Mouse (Mus musculus): ENCODE results near the gene Nanog. TPM values are rescaled to one million over a fixed set of nuclear protein-coding genes. Genes with fewer than 3 reads are reported as not detected.

Gene Nanog
- polyA plus RNA-seq, 1 experiment from 2014 or later: 0.46 TPM

- 1% methylated on average over 23 of the region's 23 CpGs for whole genome bisulfite sequencing
- Histone ChIP-seq H3K4me3 (replicated peaks) (peak overlapping the region; percentile 47), H3K4me2 (peak overlapping the region; percentile 80), H3K27ac (no peak overlapping the region), H3K36me3 (no peaks in the 10 kb centered on the region), H3K4me1 (0 out of 2 replicates have a peak, but pooled peaks cover 3% of the 10 kb centered on the region), H3K9me3 (no peaks in the 10 kb centered on the region), H3K27me3 (replicated peaks) (0 out of 2 replicates have a peak, but pooled peaks cover 8% of the 10 kb centered on the region), H3K9ac (no peak overlapping the region)
- no peak; the same call in 1 of the 2 replicates for ATAC-seq (ENCODE audit: insufficient read depth, low FRiP score, low read depth)
Measured at GRCm38 (mm10) chr6:122742228-122742899, 35.1 kb downstream of the Nanog start.

DNA sequence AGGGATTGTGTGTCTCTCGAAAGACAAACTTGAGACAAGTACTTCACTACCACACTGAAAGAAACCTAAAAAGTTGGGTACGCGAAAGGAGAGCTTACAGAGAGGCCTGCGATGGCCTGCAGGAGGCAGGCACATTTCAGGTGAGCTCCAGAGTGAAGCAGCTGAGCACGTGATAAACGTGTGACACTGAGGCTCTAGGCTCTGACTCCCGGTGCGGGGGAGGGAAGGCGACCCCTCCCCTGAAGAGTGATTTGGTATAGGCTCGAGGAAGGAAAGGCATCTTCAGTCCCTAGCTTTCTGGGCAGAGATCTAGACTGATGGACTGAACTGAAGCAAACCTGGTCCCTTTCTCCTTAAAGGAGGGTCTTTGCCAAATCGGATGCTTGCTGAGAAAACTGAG, 36.1 kb downstream of the Nanog start:
- Histone ChIP-seq H3K4me2 (no peak overlapping the region), H3K9me3 (no peaks in the 10 kb centered on the region), H3K4me3 (replicated peaks) (no peak overlapping the region), H3K36me3 (no peaks in the 10 kb centered on the region), H3K27me3 (replicated peaks) (0 out of 2 replicates have a peak, but pooled peaks cover 8% of the 10 kb centered on the region), H3K4me1 (0 out of 2 replicates have a peak, but pooled peaks cover 3% of the 10 kb centered on the region), H3K9ac (no peak overlapping the region), H3K27ac (no peak overlapping the region)
- ATAC-seq (ENCODE audit: insufficient read depth, low FRiP score, low read depth): no peak
- 22% methylated on average over 11 of the region's 11 CpGs for WGBS

DNA sequence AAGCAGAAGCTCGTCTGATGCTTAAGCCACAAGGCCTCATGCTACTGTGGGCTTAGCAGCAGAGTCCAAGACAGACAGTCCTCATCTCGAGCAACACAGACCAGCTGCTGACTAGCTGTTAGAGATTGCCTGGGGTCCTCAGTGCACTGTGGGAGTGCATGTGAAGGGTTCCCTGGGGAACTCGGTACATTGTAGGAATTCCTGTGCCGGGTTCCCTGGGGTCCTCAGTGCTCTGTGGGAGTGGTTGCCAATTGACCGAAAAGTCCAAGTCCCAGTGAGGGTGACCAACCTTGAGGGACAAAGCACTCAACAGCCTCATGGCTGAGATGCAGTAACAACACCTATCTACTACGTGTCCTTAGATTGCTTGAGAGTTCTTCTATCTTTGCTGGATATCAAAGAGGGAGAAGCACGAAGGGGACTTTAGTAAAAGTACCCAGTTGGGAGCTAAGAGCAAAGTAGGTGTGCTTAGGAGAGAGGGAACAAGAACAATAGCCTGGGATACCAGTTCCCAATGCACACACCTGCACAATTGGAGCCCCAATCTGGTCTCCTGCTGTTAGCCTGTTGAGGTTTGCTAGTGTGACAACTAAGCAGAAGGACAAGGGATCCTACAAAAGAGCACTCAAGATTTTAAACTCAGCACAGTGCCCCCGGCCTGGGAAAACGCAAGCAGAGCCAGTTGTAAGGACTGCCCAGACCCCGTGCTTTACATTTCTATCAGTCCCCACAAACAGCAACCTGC, 37.4 kb downstream of the Nanog start:
- ATAC-seq (ENCODE audit: insufficient read depth, low FRiP score, low read depth): no peak
- Histone ChIP-seq H3K9ac (no peak overlapping the region), H3K27ac (no peak overlapping the region), H3K36me3 (no peaks in the 10 kb centered on the region), H3K9me3 (no peaks in the 10 kb centered on the region), H3K4me3 (replicated peaks) (no peak overlapping the region), H3K4me1 (0 out of 2 replicates have a peak, but pooled peaks cover 3% of the 10 kb centered on the region), H3K27me3 (replicated peaks) (0 out of 2 replicates have a peak, but pooled peaks cover 8% of the 10 kb centered on the region), H3K4me2 (no peak overlapping the region)
- 46% methylated on average over 10 of the region's 10 CpGs for WGBS

- ATAC-seq (ENCODE audit: insufficient read depth, low FRiP score, low read depth): no peak
- H3K36me3 ChIP-seq: no peaks in the 10 kb centered on the region
- no peak overlapping the region for H3K9ac ChIP-seq
- H3K4me3 ChIP-seq (replicated peaks): no peak overlapping the region
- H3K4me2 ChIP-seq: no peak overlapping the region
- no peaks in the 10 kb centered on the region for H3K27me3 ChIP-seq (replicated peaks)
- 76% methylated on average over 6 of the region's 6 CpGs for WGBS
- H3K4me1 ChIP-seq: no peaks in the 10 kb centered on the region
- H3K27ac ChIP-seq: no peak overlapping the region
- no peaks in the 10 kb centered on the region for H3K9me3 ChIP-seq
Measured at GRCm38 (mm10) chr6:122750579-122750978, 43.3 kb downstream of the Nanog start.

- Histone ChIP-seq H3K9ac (no peak overlapping the region), H3K9me3 (no peaks in the 10 kb centered on the region), H3K27me3 (replicated peaks) (no peaks in the 10 kb centered on the region), H3K4me3 (replicated peaks) (no peak overlapping the region), H3K4me2 (no peak overlapping the region), H3K36me3 (no peaks in the 10 kb centered on the region), H3K27ac (no peak overlapping the region), H3K4me1 (no peaks in the 10 kb centered on the region)
- ATAC-seq (ENCODE audit: insufficient read depth, low FRiP score, low read depth): no peak
- WGBS: 48% methylated on average over 2 of the region's 2 CpGs
Measured at GRCm38 (mm10) chr6:122755913-122756312, 48.6 kb downstream of the Nanog start.

DNA sequence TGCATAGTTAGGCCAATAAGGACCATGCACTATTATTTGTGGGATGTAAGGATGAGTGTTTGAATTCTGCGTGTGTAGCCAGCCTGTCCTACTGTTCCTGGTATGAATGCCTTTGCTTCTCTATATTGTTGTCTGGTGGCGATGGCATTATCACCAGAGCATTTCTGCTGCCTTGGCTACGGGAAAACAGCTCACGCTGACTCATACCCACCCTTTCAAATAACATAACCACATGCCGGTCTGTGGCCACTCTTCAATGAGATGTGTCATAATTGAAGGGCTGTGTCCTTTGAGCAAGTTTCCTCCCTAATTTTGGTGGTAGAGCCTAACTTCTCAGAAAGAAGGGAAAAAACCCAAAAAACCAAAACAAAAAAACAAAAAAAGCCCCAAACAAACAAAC, 51.4 kb downstream of the Nanog start:
- no peak overlapping the region for H3K9ac ChIP-seq
- H3K4me1 ChIP-seq: no peaks in the 10 kb centered on the region
- H3K27ac ChIP-seq: no peak overlapping the region
- no peaks in the 10 kb centered on the region for H3K9me3 ChIP-seq
- no peak overlapping the region for H3K4me2 ChIP-seq
- no peaks in the 10 kb centered on the region for H3K36me3 ChIP-seq
- no peak for ATAC-seq (ENCODE audit: insufficient read depth, low FRiP score, low read depth)
- 0 out of 2 replicates have a peak, but pooled peaks cover 6% of the 10 kb centered on the region for H3K27me3 ChIP-seq (replicated peaks)
- H3K4me3 ChIP-seq (replicated peaks): no peak overlapping the region
- WGBS: 77% methylated on average over 5 of the region's 5 CpGs

- H3K4me2 ChIP-seq: peak overlapping the region; percentile 41
- no peak for ATAC-seq (ENCODE audit: insufficient read depth, low FRiP score, low read depth)
- no peaks in the 10 kb centered on the region for H3K9me3 ChIP-seq
- peaks cover 9% of the 10 kb centered on the region for H3K4me1 ChIP-seq
- H3K4me3 ChIP-seq (replicated peaks): peak overlapping the region; percentile 39
- no peaks in the 10 kb centered on the region for H3K36me3 ChIP-seq
- H3K27me3 ChIP-seq (replicated peaks): 0 out of 2 replicates have a peak, but pooled peaks cover 10% of the 10 kb centered on the region
- no peak overlapping the region for H3K9ac ChIP-seq
- no peak overlapping the region for H3K27ac ChIP-seq
- 5% methylated on average over 11 of the region's 11 CpGs for WGBS
Measured at GRCm38 (mm10) chr6:122761011-122761599, 53.8 kb downstream of the Nanog start.

DNA sequence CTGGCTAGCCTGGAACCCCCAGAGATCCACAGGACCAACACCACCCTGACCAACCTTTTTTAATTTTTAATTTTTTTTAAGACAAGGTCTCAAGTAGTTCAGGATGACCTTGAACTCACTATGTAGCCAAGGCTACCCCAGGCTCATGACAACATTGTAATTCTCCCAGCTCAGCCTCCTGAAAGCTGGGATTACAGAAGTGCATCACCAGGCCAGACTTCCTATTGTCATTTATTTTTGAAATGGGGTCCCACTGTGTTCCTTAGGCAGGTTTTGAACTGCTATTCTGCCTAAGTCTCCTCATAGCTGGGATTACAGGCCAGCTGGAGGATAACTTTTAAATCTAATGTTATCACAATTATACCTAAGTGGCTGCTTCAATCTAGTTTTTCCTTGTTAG, 54.6 kb downstream of the Nanog start:
- Histone ChIP-seq H3K4me2 (no peak overlapping the region), H3K27ac (no peak overlapping the region), H3K27me3 (replicated peaks) (0 out of 2 replicates have a peak, but pooled peaks cover 10% of the 10 kb centered on the region)

GRCm38 (mm10) chr6:122762480-122762879, 55.2 kb downstream of the Nanog start:
- ATAC-seq (ENCODE audit: insufficient read depth, low FRiP score, low read depth): no peak
- Histone ChIP-seq H3K9ac (no peak overlapping the region), H3K27me3 (replicated peaks) (0 out of 2 replicates have a peak, but pooled peaks cover 10% of the 10 kb centered on the region), H3K4me3 (replicated peaks) (no peak overlapping the region), H3K27ac (no peak overlapping the region), H3K4me1 (peaks cover 9% of the 10 kb centered on the region), H3K9me3 (no peaks in the 10 kb centered on the region), H3K4me2 (no peak overlapping the region), H3K36me3 (no peaks in the 10 kb centered on the region)
- WGBS: 81% methylated on average over 3 of the region's 3 CpGs

More for the DNA sequence above, 54.6 kb downstream of the Nanog start:
- Histone ChIP-seq H3K9me3 (no peaks in the 10 kb centered on the region), H3K4me1 (peaks cover 9% of the 10 kb centered on the region), H3K4me3 (replicated peaks) (no peak overlapping the region), H3K36me3 (no peaks in the 10 kb centered on the region), H3K9ac (no peak overlapping the region)
- no peak for ATAC-seq (ENCODE audit: insufficient read depth, low FRiP score, low read depth)

GRCm38 (mm10) chr6:122762952-122763700, 55.8 kb downstream of the Nanog start:
- peaks cover 9% of the 10 kb centered on the region for H3K4me1 ChIP-seq
- 0 out of 2 replicates have a peak, but pooled peaks cover 10% of the 10 kb centered on the region for H3K27me3 ChIP-seq (replicated peaks)
- H3K36me3 ChIP-seq: no peaks in the 10 kb centered on the region
- no peak overlapping the region for H3K4me2 ChIP-seq
- no peaks in the 10 kb centered on the region for H3K9me3 ChIP-seq
- no peak overlapping the region for H3K9ac ChIP-seq
- 73% methylated on average over 11 of the region's 11 CpGs for WGBS
- H3K4me3 ChIP-seq (replicated peaks): no peak overlapping the region
- peak; percentile 59; the same call in 1 of the 2 replicates for ATAC-seq (ENCODE audit: insufficient read depth, low FRiP score, low read depth)
- H3K27ac ChIP-seq: no peak overlapping the region

DNA sequence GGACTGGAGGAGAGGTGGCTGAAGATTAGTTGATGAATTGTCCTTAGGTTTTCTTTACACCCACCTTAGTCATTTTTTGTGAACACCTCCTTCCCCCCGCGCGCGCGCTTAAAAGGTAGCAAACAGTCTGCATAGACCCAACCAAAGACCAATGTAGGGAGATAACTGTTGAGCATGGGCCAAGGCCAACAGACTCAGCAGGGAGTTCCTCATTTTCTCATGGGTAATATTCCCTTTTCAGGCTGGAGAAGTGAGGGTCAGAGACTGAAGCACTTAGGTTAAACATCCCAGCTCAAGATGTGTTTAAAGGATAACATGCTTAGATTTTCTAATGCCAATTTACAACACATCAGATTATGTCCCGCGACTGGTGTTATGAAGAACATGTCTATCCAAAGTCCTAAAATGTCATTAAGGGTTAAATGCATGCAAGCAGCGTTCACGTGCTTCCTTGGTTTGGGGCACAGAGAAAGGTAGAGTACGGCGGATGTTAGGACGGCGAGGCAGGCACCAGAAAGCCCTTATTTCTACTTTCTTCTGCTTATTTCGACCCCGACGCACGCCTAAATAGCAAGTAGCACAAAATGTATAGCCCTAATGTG, 56.7 kb downstream of the Nanog start:
- no peak for ATAC-seq (ENCODE audit: insufficient read depth, low FRiP score, low read depth)
- H3K9ac ChIP-seq: no peak overlapping the region

More for the DNA sequence above, 56.7 kb downstream of the Nanog start:
- 0 out of 2 replicates have a peak, but pooled peaks cover 10% of the 10 kb centered on the region for H3K27me3 ChIP-seq (replicated peaks)
- 31% methylated on average over 17 of the region's 17 CpGs for WGBS
- no peaks in the 10 kb centered on the region for H3K36me3 ChIP-seq
- no peak overlapping the region for H3K27ac ChIP-seq
- peak overlapping the region; percentile 46 for H3K4me3 ChIP-seq (replicated peaks)
- no peaks in the 10 kb centered on the region for H3K9me3 ChIP-seq
- H3K4me1 ChIP-seq: peaks cover 9% of the 10 kb centered on the region
- peak overlapping the region; percentile 90 for H3K4me2 ChIP-seq
